Mouse (Mus musculus) neural tube, embryonic 11.5 days (tissue): ENCODE measurements around the gene Nup93. TPM values are rescaled to one million over a fixed set of nuclear protein-coding genes. Genes with fewer than 3 reads are reported as not detected.

Source experiments
- ATAC-seq: fragments of 200-750 bp; cut with Nextera tagmentation; 2 replicates; pipeline ENCODE4 v1.8.0; 2017; ENCODE audit warnings: moderate number of reproducible peaks, mild to moderate bottlenecking, moderate TSS enrichment, moderate library complexity; ENCODE audit not compliant: insufficient read depth, low FRiP score, low TSS enrichment
- DNase-seq: peaks from one replicate; pipeline ENCODE4 v3.0.0-alpha.2; 2015; ENCODE audit warnings: low spot score
- H3K27ac ChIP-seq: fragments of 300-500 bp; sonication (generic); 2 replicates; pipeline ENCODE4 v1.5.1; 2014; ENCODE audit warnings: low read depth, mild to moderate bottlenecking, low read length
- H3K27me3 ChIP-seq: fragments of 300-500 bp; sonication (generic); 2 replicates; pipeline ENCODE4 v1.6.1; 2014; ENCODE audit warnings: mild to moderate bottlenecking, low read length, mixed read lengths; ENCODE audit not compliant: control insufficient read depth, insufficient read depth
- H3K36me3 ChIP-seq: fragments of 300-500 bp; sonication (generic); 2 replicates; pipeline ENCODE4 v1.6.1; 2014; ENCODE audit warnings: mild to moderate bottlenecking, low read length, moderate library complexity, mixed read lengths; ENCODE audit not compliant: control insufficient read depth, insufficient read depth
- H3K4me1 ChIP-seq: fragments of 300-500 bp; sonication (generic); 2 replicates; pipeline ENCODE4 v1.6.1; 2014; ENCODE audit warnings: low read length, mixed read lengths; ENCODE audit not compliant: control insufficient read depth, insufficient read depth
- H3K4me2 ChIP-seq: fragments of 300-500 bp; sonication (generic); 2 replicates; pipeline ENCODE4 v1.6.1; 2014; ENCODE audit warnings: low read depth, mild to moderate bottlenecking, moderate library complexity
- H3K4me3 ChIP-seq: fragments of 300-500 bp; sonication (generic); 2 replicates; pipeline ENCODE4 v1.5.1; 2014; ENCODE audit warnings: low read depth, low read length
- H3K9ac ChIP-seq: fragments of 300-500 bp; sonication (generic); 2 replicates; pipeline ENCODE4 v1.6.1; 2014; ENCODE audit warnings: mild to moderate bottlenecking, low read length
- H3K9me3 ChIP-seq: fragments of 300-500 bp; sonication (generic); 2 replicates; pipeline ENCODE4 v1.6.1; 2016; ENCODE audit warnings: low read length; ENCODE audit not compliant: control insufficient read depth
- WGBS: fragments of 180-500 bp; shearing (Covaris S2); extraction: QIAGEN DNeasy Blood & Tissue Kit; methylation state at CpG from one replicate; pipeline ENCODE4 v1.1.7; 2014; 5-methylcytosine and 5-hydroxymethylcytosine counted together
- polyA plus RNA-seq: library from polyadenylated mRNA; unstranded; fragments of >200 nt; fragmentation: Nextera tagmentation; extraction: Ambion mirVana; gene quantifications from 2 replicates; pipeline ENCODE4 v1.2.1, GENCODE M21; 2014

The Nup93 gene
- polyA plus RNA-seq, 1 experiment from 2014 or later = 121 TPM

DNA sequence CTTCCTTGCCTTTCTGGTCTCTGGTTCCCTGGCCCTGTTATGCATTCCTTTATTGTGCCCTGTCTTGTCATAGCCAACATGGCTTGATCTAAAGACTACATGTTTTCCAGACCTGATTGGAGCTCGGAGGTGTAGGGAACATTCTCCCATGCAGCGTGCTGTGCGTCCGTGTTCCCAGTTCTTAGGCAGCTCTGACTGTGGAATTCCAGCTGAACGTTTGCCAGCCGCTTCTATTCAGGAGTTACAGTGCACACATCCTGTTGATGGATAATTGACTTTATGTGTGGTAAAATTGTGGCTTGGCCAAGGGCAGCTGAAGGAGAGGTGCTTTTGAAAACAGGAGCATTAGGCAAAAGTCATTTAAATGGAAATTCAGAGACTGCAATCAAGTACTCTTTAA is 77.7 kb downstream of the Nup93 start:
- Histone ChIP-seq H3K9me3 (no peaks in the 10 kb centered on the region), H3K9ac (no peak overlapping the region), H3K4me3 (no peak overlapping the region), H3K27me3 (no peaks in the 10 kb centered on the region), H3K4me1 (no peaks in the 10 kb centered on the region), H3K27ac (no peak overlapping the region), H3K36me3 (no peaks in the 10 kb centered on the region), H3K4me2 (no peak overlapping the region)
- WGBS = 90% methylated on average over 6 of the region's 6 CpGs
- DNase-seq (no peak), ATAC-seq (no peak)

DNA sequence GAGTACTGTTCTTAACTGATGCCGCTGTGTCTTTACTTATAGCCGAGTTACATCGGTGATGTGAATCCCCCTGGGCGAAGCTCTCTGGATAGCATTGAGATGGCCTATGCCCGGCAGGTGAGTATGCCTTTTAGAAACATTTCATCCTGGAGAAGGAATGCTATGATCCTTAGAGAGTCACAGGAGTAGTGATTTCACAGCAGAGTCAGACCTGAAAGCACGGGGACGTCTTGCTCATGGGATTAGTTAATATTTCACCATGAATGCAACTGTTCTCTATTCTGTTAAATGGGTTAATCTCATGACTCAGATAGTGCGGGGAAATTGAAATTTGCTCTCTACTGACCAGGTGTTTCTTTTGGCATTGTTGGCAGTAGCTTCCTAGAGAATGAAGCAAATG is 78.3 kb downstream of the Nup93 start:
- Histone ChIP-seq H3K4me3 (no peak overlapping the region), H3K9me3 (no peaks in the 10 kb centered on the region), H3K36me3 (no peaks in the 10 kb centered on the region), H3K27ac (no peak overlapping the region), H3K4me2 (no peak overlapping the region), H3K4me1 (no peaks in the 10 kb centered on the region), H3K9ac (no peak overlapping the region), H3K27me3 (no peaks in the 10 kb centered on the region)
- DNase-seq (no peak), ATAC-seq (no peak)
- 95% methylated on average over 8 of the region's 8 CpGs for WGBS

GRCm38 (mm10) chr8:94295687-94296086 is 81.3 kb downstream of the Nup93 start:
- H3K27ac ChIP-seq = no peak overlapping the region
- H3K4me3 ChIP-seq = no peak overlapping the region
- H3K36me3 ChIP-seq = no peaks in the 10 kb centered on the region
- H3K9me3 ChIP-seq = no peaks in the 10 kb centered on the region
- DNase-seq = no peak
- no peak for ATAC-seq
- no peak overlapping the region for H3K9ac ChIP-seq
- no peaks in the 10 kb centered on the region for H3K4me1 ChIP-seq
- WGBS = 87% methylated on average over 6 of the region's 6 CpGs
- no peak overlapping the region for H3K4me2 ChIP-seq
- no peaks in the 10 kb centered on the region for H3K27me3 ChIP-seq

- Histone ChIP-seq H3K36me3 (no peaks in the 10 kb centered on the region), H3K4me1 (no peaks in the 10 kb centered on the region), H3K4me2 (no peak overlapping the region), H3K9ac (no peak overlapping the region), H3K27me3 (no peaks in the 10 kb centered on the region), H3K9me3 (no peaks in the 10 kb centered on the region), H3K27ac (no peak overlapping the region), H3K4me3 (no peak overlapping the region)
- no peak for DNase-seq
- 88% methylated on average over 9 of the region's 9 CpGs for WGBS
- ATAC-seq = no peak
These were observed 82.1 kb downstream of the Nup93 start for GRCm38 (mm10) chr8:94296312-94296991.

DNA sequence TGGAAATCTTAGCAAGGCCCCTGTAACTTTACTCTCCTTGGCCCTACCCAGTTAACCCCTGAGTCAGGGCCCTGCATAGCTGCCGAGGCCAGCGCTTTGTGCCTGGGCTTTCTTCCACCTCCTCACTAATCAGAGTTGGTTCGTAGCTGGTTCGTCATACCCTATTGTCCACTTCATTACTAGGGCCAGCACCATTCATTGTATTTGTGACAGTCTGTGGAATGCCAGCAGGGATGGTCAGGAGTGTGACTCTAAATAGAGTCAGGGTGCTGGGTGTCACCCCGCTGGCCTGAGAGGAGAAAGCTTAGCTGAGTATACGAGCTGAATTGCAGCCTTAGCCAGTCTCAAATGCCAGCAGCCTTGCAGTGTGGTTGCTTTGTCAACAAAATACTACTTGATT is 82.7 kb downstream of the Nup93 start:
- Histone ChIP-seq H3K4me3 (no peak overlapping the region), H3K9ac (no peak overlapping the region), H3K9me3 (no peaks in the 10 kb centered on the region), H3K4me1 (no peaks in the 10 kb centered on the region), H3K36me3 (peaks cover 2% of the 10 kb centered on the region; the same call in 1 of the 2 replicates), H3K4me2 (no peak overlapping the region), H3K27ac (no peak overlapping the region), H3K27me3 (no peaks in the 10 kb centered on the region)
- WGBS = 64% methylated on average over 6 of the region's 6 CpGs
- ATAC-seq (no peak), DNase-seq (no peak)

- Histone ChIP-seq H3K4me3 (no peak overlapping the region), H3K4me2 (no peak overlapping the region), H3K4me1 (no peaks in the 10 kb centered on the region), H3K9ac (no peak overlapping the region), H3K27ac (no peak overlapping the region), H3K27me3 (no peaks in the 10 kb centered on the region), H3K36me3 (peaks cover 6% of the 10 kb centered on the region), H3K9me3 (no peaks in the 10 kb centered on the region)
- 85% methylated on average over 4 of the region's 4 CpGs for WGBS
- no peak for DNase-seq
- no peak for ATAC-seq
These were observed 86.4 kb downstream of the Nup93 start for GRCm38 (mm10) chr8:94300809-94301208.

DNA sequence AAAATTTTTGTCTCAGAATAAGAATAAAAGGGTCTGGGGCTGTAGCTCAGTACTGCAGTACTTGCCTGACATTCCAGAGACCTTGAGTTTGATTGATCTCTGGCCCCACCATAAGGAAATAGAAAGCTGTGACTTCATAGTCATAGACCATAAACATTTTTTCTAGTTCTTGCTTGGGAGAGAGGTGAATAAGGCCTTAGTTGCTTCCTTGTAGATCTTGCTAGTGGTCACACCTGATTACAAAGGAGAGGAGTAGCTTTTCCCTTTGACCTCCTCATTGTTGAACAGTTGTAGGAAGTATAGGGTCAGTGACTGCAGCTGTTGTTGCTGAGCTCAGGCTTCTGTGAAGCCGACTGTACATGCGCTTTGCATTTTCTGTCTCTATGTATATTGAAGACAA is 90.0 kb downstream of the Nup93 start:
- Histone ChIP-seq H3K4me1 (no peaks in the 10 kb centered on the region), H3K4me2 (no peak overlapping the region), H3K36me3 (peaks cover 8% of the 10 kb centered on the region), H3K9me3 (no peaks in the 10 kb centered on the region), H3K27me3 (no peaks in the 10 kb centered on the region), H3K27ac (no peak overlapping the region), H3K4me3 (no peak overlapping the region), H3K9ac (no peak overlapping the region)
- DNase-seq (no peak), ATAC-seq (no peak)
- WGBS = 91% methylated on average over 2 of the region's 2 CpGs

GRCm38 (mm10) chr8:94306989-94307513 is 92.7 kb downstream of the Nup93 start:
- Histone ChIP-seq H3K4me1 (no peaks in the 10 kb centered on the region), H3K4me3 (no peak overlapping the region), H3K4me2 (no peak overlapping the region), H3K27ac (no peak overlapping the region), H3K27me3 (no peaks in the 10 kb centered on the region), H3K9me3 (no peaks in the 10 kb centered on the region), H3K36me3 (peaks cover 6% of the 10 kb centered on the region), H3K9ac (no peak overlapping the region)
- ATAC-seq (no peak), DNase-seq (no peak)
- 95% methylated on average over 7 of the region's 7 CpGs for WGBS

- DNase-seq (no peak), ATAC-seq (no peak)
- no peak overlapping the region for H3K9ac ChIP-seq
- H3K9me3 ChIP-seq = no peaks in the 10 kb centered on the region
- no peaks in the 10 kb centered on the region for H3K27me3 ChIP-seq
- H3K4me2 ChIP-seq = no peak overlapping the region
- peaks cover 6% of the 10 kb centered on the region for H3K36me3 ChIP-seq
- H3K4me1 ChIP-seq = no peaks in the 10 kb centered on the region
- H3K4me3 ChIP-seq = no peak overlapping the region
- H3K27ac ChIP-seq = no peak overlapping the region
- WGBS = 75% methylated on average over 9 of the region's 9 CpGs
These were observed 93.3 kb downstream of the Nup93 start for GRCm38 (mm10) chr8:94307652-94308051.
